Mouse (Mus musculus) thymus, postnatal 4 days (tissue): ENCODE measurements around the gene Slc25a10.

Experiments
- DNase-seq: peaks from one replicate; pipeline ENCODE4 v3.0.0; 2021

Gene Slc25a10

GRCm38 (mm10) chr11:120491317-120492023 is at the start of gene Slc25a10:
Gene Slc25a10, plus strand, starts transcription at chr11:120491840.
- peak; percentile 84 for DNase-seq

- DNase-seq: no peak
Observed at GRCm38 (mm10) chr11:120442344-120442743, 49.3 kb upstream of the Slc25a10 start, which contains the start of gene Tspan10. Gene Tspan10, plus strand, starts transcription at chr11:120442644.

- no peak for DNase-seq
Observed at GRCm38 (mm10) chr11:120442765-120443280, 48.8 kb upstream of the Slc25a10 start.

- no peak for DNase-seq
Observed at GRCm38 (mm10) chr11:120444106-120444505, 47.5 kb upstream of the Slc25a10 start.

GRCm38 (mm10) chr11:120445475-120445874 is 46.2 kb upstream of the Slc25a10 start:
- DNase-seq: no peak

GRCm38 (mm10) chr11:120447179-120447578 is 44.5 kb upstream of the Slc25a10 start:
- no peak for DNase-seq

GRCm38 (mm10) chr11:120452246-120452645 is 39.4 kb upstream of the Slc25a10 start:
- DNase-seq: no peak

- DNase-seq: no peak
Observed at GRCm38 (mm10) chr11:120453306-120453705, 38.3 kb upstream of the Slc25a10 start, which contains the start of gene Pde6g. Gene Pde6g, minus strand, starts transcription at chr11:120453500.

GRCm38 (mm10) chr11:120454965-120455364 is 36.7 kb upstream of the Slc25a10 start:
- DNase-seq: no peak

- DNase-seq: no peak
Observed at GRCm38 (mm10) chr11:120455413-120455812, 36.2 kb upstream of the Slc25a10 start.

GRCm38 (mm10) chr11:120457370-120457769 is 34.3 kb upstream of the Slc25a10 start:
- DNase-seq: no peak

GRCm38 (mm10) chr11:120457772-120458751 is 33.6 kb upstream of the Slc25a10 start, which contains the start of the genes Oxld1 and Ccdc137:
Gene Oxld1, minus strand, starts transcription at chr11:120458068.
Gene Ccdc137, plus strand, starts transcription at chr11:120458115.
- peak; percentile 83 for DNase-seq

- no peak for DNase-seq
Observed at GRCm38 (mm10) chr11:120458847-120459597, 32.6 kb upstream of the Slc25a10 start.

- no peak for DNase-seq
Observed at GRCm38 (mm10) chr11:120463536-120463935, 28.1 kb upstream of the Slc25a10 start.

GRCm38 (mm10) chr11:120464365-120464764 is 27.3 kb upstream of the Slc25a10 start:
- DNase-seq: no peak

GRCm38 (mm10) chr11:120465521-120465920 is 26.1 kb upstream of the Slc25a10 start:
- no peak for DNase-seq

GRCm38 (mm10) chr11:120467051-120467735 is 24.4 kb upstream of the Slc25a10 start, which contains the start of gene Arl16:
Gene Arl16, minus strand, starts transcription at chr11:120467607.
- peak; percentile 96 for DNase-seq

GRCm38 (mm10) chr11:120467736-120468092 is 23.9 kb upstream of the Slc25a10 start:
- no peak for DNase-seq

GRCm38 (mm10) chr11:120472052-120472451 is 19.6 kb upstream of the Slc25a10 start:
- DNase-seq: no peak

- DNase-seq: no peak
Observed at GRCm38 (mm10) chr11:120483448-120483934, 8.1 kb upstream of the Slc25a10 start.

GRCm38 (mm10) chr11:120484265-120484981 is 7.2 kb upstream of the Slc25a10 start, which contains the start of gene Mrpl12:
Gene Mrpl12, plus strand, starts transcription at chr11:120484613.
- peak; percentile 89 for DNase-seq
